Mouse (Mus musculus): ENCODE data around the gene Srebf2. TPM values are rescaled to one million over a fixed set of nuclear protein-coding genes. Genes with fewer than 3 reads are reported as not detected.
A peak's percentile ranks its signal among the peaks of the same experiment; 100 is the strongest.

Srebf2 gene
- polyA plus RNA-seq, 1 experiment from 2014 or later, result 96.9 TPM

- WGBS (ENCODE audit: insufficient replicate concordance), result 3% methylated on average over 106 of the region's 112 CpGs
- ATAC-seq, result peak; percentile 13
- peak overlapping the region; percentile 3; the same call in 1 of the 2 replicates for H3K9ac ChIP-seq
Measured at GRCm38 (mm10) chr15:82211911-82212751, 65.2 kb downstream of the Srebf2 start.

GRCm38 (mm10) chr15:82212752-82213063, 65.7 kb downstream of the Srebf2 start, which contains the start of gene Shisa8:
Gene Shisa8, minus strand, starts transcription at chr15:82212815.
- H3K4me1 ChIP-seq, result peaks cover 12% of the 10 kb centered on the region
- peaks cover 98% of the 10 kb centered on the region for H3K27me3 ChIP-seq (replicated peaks)
- H3K9me3 ChIP-seq (replicated peaks), result no peaks in the 10 kb centered on the region
- 0% methylated on average over 26 of the region's 34 CpGs for WGBS (ENCODE audit: insufficient replicate concordance)
- peak within 1 kb of the TSS; percentile 47 for H3K4me3 ChIP-seq
- ATAC-seq, result no peak
- H3K9ac ChIP-seq, result peak within 1 kb of the TSS; percentile 3; the same call in 1 of the 2 replicates
- H3K36me3 ChIP-seq, result no peaks in the 10 kb centered on the region
- H3K4me2 ChIP-seq, result peak within 1 kb of the TSS; percentile 68
- H3K27ac ChIP-seq, result no peak within 1 kb of the TSS

More at GRCm38 (mm10) chr15:82211911-82212751, 65.2 kb downstream of the Srebf2 start:
- Histone ChIP-seq H3K4me2 (peak overlapping the region; percentile 68), H3K9me3 (replicated peaks) (no peaks in the 10 kb centered on the region), H3K36me3 (no peaks in the 10 kb centered on the region), H3K4me3 (peak overlapping the region; percentile 47), H3K4me1 (peaks cover 14% of the 10 kb centered on the region), H3K27ac (no peak overlapping the region), H3K27me3 (replicated peaks) (peaks cover 100% of the 10 kb centered on the region)

GRCm38 (mm10) chr15:82213222-82213621, 66.2 kb downstream of the Srebf2 start:
- H3K9ac ChIP-seq, result no peak overlapping the region
- 16% methylated on average over 4 of the region's 4 CpGs for WGBS (ENCODE audit: insufficient replicate concordance)
- H3K36me3 ChIP-seq, result no peaks in the 10 kb centered on the region
- no peak overlapping the region for H3K4me2 ChIP-seq
- ATAC-seq, result no peak
- H3K4me1 ChIP-seq, result peaks cover 12% of the 10 kb centered on the region
- no peak overlapping the region for H3K27ac ChIP-seq
- no peaks in the 10 kb centered on the region for H3K9me3 ChIP-seq (replicated peaks)
- H3K27me3 ChIP-seq (replicated peaks), result peaks cover 98% of the 10 kb centered on the region
- no peak overlapping the region for H3K4me3 ChIP-seq

GRCm38 (mm10) chr15:82215332-82216046, 68.5 kb downstream of the Srebf2 start:
- Histone ChIP-seq H3K27ac (no peak overlapping the region), H3K4me1 (peaks cover 16% of the 10 kb centered on the region), H3K9ac (no peak overlapping the region), H3K36me3 (no peaks in the 10 kb centered on the region), H3K4me3 (no peak overlapping the region), H3K27me3 (replicated peaks) (peaks cover 95% of the 10 kb centered on the region), H3K4me2 (no peak overlapping the region), H3K9me3 (replicated peaks) (no peaks in the 10 kb centered on the region)
- ATAC-seq, result no peak
- WGBS (ENCODE audit: insufficient replicate concordance), result 36% methylated on average over 11 of the region's 11 CpGs

GRCm38 (mm10) chr15:82216142-82216827, 69.3 kb downstream of the Srebf2 start:
- Histone ChIP-seq H3K4me2 (no peak overlapping the region), H3K36me3 (no peaks in the 10 kb centered on the region), H3K27ac (no peak overlapping the region), H3K4me3 (no peak overlapping the region), H3K9me3 (replicated peaks) (no peaks in the 10 kb centered on the region), H3K9ac (no peak overlapping the region), H3K27me3 (replicated peaks) (peaks cover 95% of the 10 kb centered on the region), H3K4me1 (peaks cover 16% of the 10 kb centered on the region)
- no peak for ATAC-seq
- WGBS (ENCODE audit: insufficient replicate concordance), result 55% methylated on average over 20 of the region's 20 CpGs

- H3K27me3 ChIP-seq (replicated peaks), result peaks cover 95% of the 10 kb centered on the region
Measured at GRCm38 (mm10) chr15:82217039-82217438, 70.1 kb downstream of the Srebf2 start.

GRCm38 (mm10) chr15:82217980-82218379, 71.0 kb downstream of the Srebf2 start:
- WGBS (ENCODE audit: insufficient replicate concordance), result 40% methylated on average over 9 of the region's 9 CpGs
- H3K4me1 ChIP-seq, result peaks cover 6% of the 10 kb centered on the region; the same call in 1 of the 2 replicates
- H3K9ac ChIP-seq, result no peak overlapping the region
- no peak overlapping the region for H3K4me3 ChIP-seq
- no peak overlapping the region for H3K27ac ChIP-seq
- ATAC-seq, result no peak
- peaks cover 95% of the 10 kb centered on the region for H3K27me3 ChIP-seq (replicated peaks)
- H3K4me2 ChIP-seq, result no peak overlapping the region
- H3K9me3 ChIP-seq (replicated peaks), result no peaks in the 10 kb centered on the region
- no peaks in the 10 kb centered on the region for H3K36me3 ChIP-seq

More at GRCm38 (mm10) chr15:82217039-82217438, 70.1 kb downstream of the Srebf2 start:
- Histone ChIP-seq H3K9me3 (replicated peaks) (no peaks in the 10 kb centered on the region), H3K36me3 (no peaks in the 10 kb centered on the region), H3K4me1 (peaks cover 11% of the 10 kb centered on the region), H3K4me2 (no peak overlapping the region), H3K4me3 (no peak overlapping the region), H3K27ac (no peak overlapping the region), H3K9ac (no peak overlapping the region)
- ATAC-seq, result no peak
- WGBS (ENCODE audit: insufficient replicate concordance), result 14% methylated on average over 7 of the region's 7 CpGs

GRCm38 (mm10) chr15:82218778-82219666, 72.0 kb downstream of the Srebf2 start:
- H3K9me3 ChIP-seq (replicated peaks), result no peaks in the 10 kb centered on the region
- no peaks in the 10 kb centered on the region for H3K36me3 ChIP-seq
- H3K27ac ChIP-seq, result no peak overlapping the region
- H3K9ac ChIP-seq, result no peak overlapping the region
- ATAC-seq, result no peak
- H3K4me1 ChIP-seq, result peaks cover 16% of the 10 kb centered on the region
- no peak overlapping the region for H3K4me3 ChIP-seq
- no peak overlapping the region for H3K4me2 ChIP-seq
- WGBS (ENCODE audit: insufficient replicate concordance), result 46% methylated on average over 26 of the region's 26 CpGs
- peaks cover 95% of the 10 kb centered on the region for H3K27me3 ChIP-seq (replicated peaks)

- Histone ChIP-seq H3K9me3 (replicated peaks) (no peaks in the 10 kb centered on the region), H3K36me3 (no peaks in the 10 kb centered on the region), H3K4me2 (no peak overlapping the region), H3K27ac (no peak overlapping the region), H3K27me3 (replicated peaks) (peaks cover 95% of the 10 kb centered on the region), H3K4me3 (no peak overlapping the region), H3K4me1 (peaks cover 26% of the 10 kb centered on the region), H3K9ac (no peak overlapping the region)
- WGBS (ENCODE audit: insufficient replicate concordance), result 68% methylated on average over 11 of the region's 12 CpGs
- no peak for ATAC-seq
Measured at GRCm38 (mm10) chr15:82220003-82220675, 73.2 kb downstream of the Srebf2 start.

- no peak for ATAC-seq
- WGBS (ENCODE audit: insufficient replicate concordance), result 69% methylated on average over 14 of the region's 14 CpGs
- H3K27me3 ChIP-seq (replicated peaks), result peaks cover 94% of the 10 kb centered on the region
- H3K4me3 ChIP-seq, result no peak overlapping the region
- H3K9me3 ChIP-seq (replicated peaks), result no peaks in the 10 kb centered on the region
- peaks cover 36% of the 10 kb centered on the region for H3K4me1 ChIP-seq
- H3K36me3 ChIP-seq, result no peaks in the 10 kb centered on the region
- no peak overlapping the region for H3K27ac ChIP-seq
- H3K4me2 ChIP-seq, result no peak overlapping the region
- no peak overlapping the region for H3K9ac ChIP-seq
Measured at GRCm38 (mm10) chr15:82221104-82221860, 74.3 kb downstream of the Srebf2 start.
